10 mouse cellular contexts compared by ENCODE assay signal in the genomic region with DNA sequence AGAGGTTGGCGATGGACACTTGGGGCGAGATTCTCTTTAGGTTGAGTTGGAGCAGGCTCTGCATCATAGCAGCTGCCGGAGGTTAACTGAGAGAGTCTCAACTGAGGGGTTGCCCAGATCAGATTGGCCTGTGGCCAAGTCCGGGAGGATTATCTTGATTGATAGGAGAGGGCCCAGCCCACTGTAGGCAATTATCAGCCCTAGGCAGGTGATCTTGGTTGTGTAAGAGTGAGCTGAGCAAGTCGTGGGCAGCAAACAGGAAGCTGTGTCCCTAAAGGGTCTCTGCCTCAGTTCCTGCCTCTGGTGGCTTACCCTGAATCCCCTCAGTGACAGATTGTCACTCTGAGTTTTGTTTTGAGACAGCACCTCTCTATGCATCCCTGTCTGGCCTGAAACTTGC. TPM values are rescaled to one million over a fixed set of nuclear protein-coding genes. Genes with fewer than 3 reads are reported as not detected.
A peak's percentile ranks its signal among the peaks of the same experiment; 100 is the strongest.
DNase-seq lines count a peak whose midpoint lies in the region; ATAC-seq and TF ChIP-seq lines count a peak whose summit lies in the region.
"Had no signal": no experiment of that assay in that cellular context is flagged by ENCODE, and none has a peak within 500 bp of the region (broad histone marks: within the 10 kb centered on the region; RNA-seq: fewer than 3 reads in every experiment).

No protein-coding gene starts in this region.

- H3K27ac ChIP-seq in hindbrain, postnatal 0 days, result no peak overlapping the region
- H3K27ac ChIP-seq in hindbrain, embryonic 16.5 days (ENCODE audit: low read depth, low read length), result no peak overlapping the region
- H3K27ac ChIP-seq in liver, embryonic 13.5 days, result peak overlapping the region; percentile 67; the same call in 1 of the 2 replicates
- H3K27ac ChIP-seq: limb, embryonic 12.5 days had no signal

- WGBS in hindbrain, postnatal 0 days, result 59% methylated on average over 5 of the region's 5 CpGs
- WGBS in hindbrain, embryonic 16.5 days, result 58% methylated on average over 5 of the region's 5 CpGs
- 36% methylated on average over 5 of the region's 5 CpGs for WGBS in liver, embryonic 13.5 days (ENCODE audit: insufficient replicate concordance)

- DNase-seq in hindbrain, postnatal 0 days (ENCODE audit: low spot score), result peak; percentile 32
- DNase-seq in CD4-positive helper T cell, adult 2 months (ENCODE audit: low read depth, low spot score), result peak; percentile 73
- DNase-seq in liver, embryonic 13.5 days, result no peak
- DNase-seq in lung, postnatal 36 days, result no peak
- DNase-seq in layer of hippocampus, adult 8-10 months (ENCODE audit: low spot score in 2 of 2), result no peak
- no peak for DNase-seq in cerebellum, adult 11-12 months
- DNase-seq: heart, postnatal 10 days had no signal

- no peak overlapping the region for H3K4me3 ChIP-seq in hindbrain, postnatal 0 days (ENCODE audit: low read length)
- H3K4me3 ChIP-seq in hindbrain, embryonic 16.5 days (ENCODE audit: low read length), result no peak overlapping the region
- H3K4me3 ChIP-seq in liver, embryonic 13.5 days (replicated peaks), result no peak overlapping the region
- H3K4me3 ChIP-seq: limb, embryonic 12.5 days had no signal

- H3K36me3 ChIP-seq in hindbrain, postnatal 0 days (ENCODE audit: insufficient read depth, low read length), result peaks cover 11% of the 10 kb centered on the region; the same call in 1 of the 2 replicates
- peaks cover 14% of the 10 kb centered on the region for H3K36me3 ChIP-seq in hindbrain, embryonic 16.5 days (ENCODE audit: control insufficient read depth, insufficient read depth, low read length)
- H3K36me3 ChIP-seq in liver, embryonic 13.5 days, result peaks cover 37% of the 10 kb centered on the region

- H3K4me1 ChIP-seq in hindbrain, postnatal 0 days (ENCODE audit: insufficient read depth, low read length), result no peaks in the 10 kb centered on the region
- H3K4me1 ChIP-seq in hindbrain, embryonic 16.5 days (ENCODE audit: control insufficient read depth, insufficient read depth, low read depth, low read length), result peaks cover 11% of the 10 kb centered on the region
- peaks cover 43% of the 10 kb centered on the region for H3K4me1 ChIP-seq in liver, embryonic 13.5 days (replicated peaks)

- no peak overlapping the region for H3K4me2 ChIP-seq in hindbrain, postnatal 0 days (ENCODE audit: low read depth, low read length)
- no peak overlapping the region for H3K4me2 ChIP-seq in hindbrain, embryonic 16.5 days (ENCODE audit: low read length)
- 0 out of 2 replicates have a peak overlapping the region, but pooled peaks have one; percentile 4 for H3K4me2 ChIP-seq in liver, embryonic 13.5 days
- H3K4me2 ChIP-seq: limb, embryonic 12.5 days had no signal

- TF ChIP-seq CTCF in hindbrain, postnatal 0 days (IDR thresholded peaks at IDR 0.05; ENCODE audit: low read depth), result no peak

- no peaks in the 10 kb centered on the region for H3K27me3 ChIP-seq in hindbrain, postnatal 0 days (ENCODE audit: insufficient read depth, low read length)
- H3K27me3 ChIP-seq in hindbrain, embryonic 16.5 days (replicated peaks; ENCODE audit: control insufficient read depth, insufficient read depth, low read length), result no peaks in the 10 kb centered on the region
- no peaks in the 10 kb centered on the region for H3K27me3 ChIP-seq in liver, embryonic 13.5 days
- H3K27me3 ChIP-seq: limb, embryonic 12.5 days had no signal

- no peak overlapping the region for H3K9ac ChIP-seq in hindbrain, postnatal 0 days (replicated peaks; ENCODE audit: low read length)
- H3K9ac ChIP-seq in hindbrain, embryonic 16.5 days (ENCODE audit: low read depth, low read length), result no peak overlapping the region
- H3K9ac ChIP-seq in liver, embryonic 13.5 days, result no peak overlapping the region
- H3K9ac ChIP-seq: limb, embryonic 12.5 days had no signal

- no peaks in the 10 kb centered on the region for H3K9me3 ChIP-seq in hindbrain, postnatal 0 days (ENCODE audit: low read length)
- no peaks in the 10 kb centered on the region for H3K9me3 ChIP-seq in hindbrain, embryonic 16.5 days (ENCODE audit: control insufficient read depth, low read length)
- H3K9me3 ChIP-seq in liver, embryonic 13.5 days (replicated peaks), result no peaks in the 10 kb centered on the region
- H3K9me3 ChIP-seq: limb, embryonic 12.5 days had no signal

- no peak for ATAC-seq in hindbrain, postnatal 0 days
- no peak for ATAC-seq in hindbrain, embryonic 16.5 days
- peak; percentile 5 for ATAC-seq in activated CD4-positive, CD25-positive, alpha-beta regulatory T cell, adult 4 months
- ATAC-seq in liver, embryonic 13.5 days (ENCODE audit: low read depth), result no peak

RNA-seq across cellular contexts. Expression of gene Srsf12, which starts 33.7 kb away (rescaled TPM):
- total RNA-seq in hindbrain, postnatal 0 days (2014; rRNA removed), result 53.6 and 56.6 TPM in 2 replicates
- 59.5 and 64.9 TPM in 2 replicates for polyA plus RNA-seq in hindbrain, postnatal 0 days (2015; fragmentation: Nextera tagmentation; extraction: Ambion mirVana)
- polyA plus RNA-seq in hindbrain, embryonic 16.5 days (2015; fragmentation: Nextera tagmentation; extraction: Ambion mirVana), result 74.5 and 79.2 TPM in 2 replicates
- polyA plus RNA-seq in activated CD4-positive, CD25-positive, alpha-beta regulatory T cell, adult 4 months (2017; shearing (Covaris generic)), result 1 to 10 TPM; 2.1 to 3.9 TPM
- 0.31 and 0.37 TPM in 2 replicates for polyA plus RNA-seq in liver, embryonic 13.5 days (2015; fragmentation: Nextera tagmentation; extraction: Ambion mirVana)
- total RNA-seq in layer of hippocampus, adult 8-10 months (2022), result 10 to 100 TPM; 21.8 to 25.8 (median 24.5) TPM

RNA-seq across cellular contexts. Expression of gene Pnrc1, which starts 47.4 kb away (rescaled TPM):
- total RNA-seq in hindbrain, postnatal 0 days (2014; rRNA removed), result 60.5 and 84.9 TPM in 2 replicates
- 46.9 and 49.8 TPM in 2 replicates for polyA plus RNA-seq in hindbrain, postnatal 0 days (2015; fragmentation: Nextera tagmentation; extraction: Ambion mirVana)
- polyA plus RNA-seq in hindbrain, embryonic 16.5 days (2015; fragmentation: Nextera tagmentation; extraction: Ambion mirVana), result 44.9 and 46.7 TPM in 2 replicates
- polyA plus RNA-seq in activated CD4-positive, CD25-positive, alpha-beta regulatory T cell, adult 4 months (2017; shearing (Covaris generic)), result 10 to 100 TPM; 76.1 to 91.4 TPM
- polyA plus RNA-seq in liver, embryonic 13.5 days (2015; fragmentation: Nextera tagmentation; extraction: Ambion mirVana), result 28.4 and 33.6 TPM in 2 replicates
- 100 to 1,000 TPM; 127 to 141 (median 133) TPM for total RNA-seq in layer of hippocampus, adult 8-10 months (2022)

RNA-seq across cellular contexts. Expression of gene Pm20d2, which starts 53.0 kb away (rescaled TPM):
- 12.1 and 13.2 TPM in 2 replicates for total RNA-seq in hindbrain, postnatal 0 days (2014; rRNA removed)
- 3.4 and 3.6 TPM in 2 replicates for polyA plus RNA-seq in hindbrain, postnatal 0 days (2015; fragmentation: Nextera tagmentation; extraction: Ambion mirVana)
- 1.9 and 2.0 TPM in 2 replicates for polyA plus RNA-seq in hindbrain, embryonic 16.5 days (2015; fragmentation: Nextera tagmentation; extraction: Ambion mirVana)
- polyA plus RNA-seq in activated CD4-positive, CD25-positive, alpha-beta regulatory T cell, adult 4 months (2017; shearing (Covaris generic)), result not detected
- polyA plus RNA-seq in liver, embryonic 13.5 days (2015; fragmentation: Nextera tagmentation; extraction: Ambion mirVana), result 0.23 and 0.24 TPM in 2 replicates
- total RNA-seq in layer of hippocampus, adult 8-10 months (2022), result 10 to 100 TPM in 2 of 4 experiments, 1 to 10 TPM in 2; 8.5 to 10.9 (median 9.5) TPM

Comparison
In these comparisons a context has a peak if more than half of its experiments do, and no peak if none do; other contexts are left out.
1. DNase-seq: peak in hindbrain, postnatal 0 days (single experiment) and CD4-positive helper T cell, adult 2 months (single experiment); none in liver, embryonic 13.5 days (single experiment), lung, postnatal 36 days (single experiment), layer of hippocampus, adult 8-10 months (0 of 2) and cerebellum, adult 11-12 months (single experiment).
2. RNA of gene Srsf12, which starts 33.7 kb away (polyA plus RNA-seq): 74.5 to 79.2 TPM in hindbrain, embryonic 16.5 days and 59.5 to 64.9 TPM in hindbrain, postnatal 0 days; 2.1 to 3.9 TPM in activated CD4-positive, CD25-positive, alpha-beta regulatory T cell, adult 4 months and 0.31 to 0.37 TPM in liver, embryonic 13.5 days; every median in the first group is over 10 times any median in the second.